Mouse (Mus musculus) heart, adult 2 months (tissue): ENCODE data around the gene Lce3f. TPM values are rescaled to one million over a fixed set of nuclear protein-coding genes. Genes with fewer than 3 reads are reported as not detected.
A peak's percentile ranks its signal among the peaks of the same experiment; 100 is the strongest.

Experiments used
- DNase-seq, 2 experiments: peaks; one replicate each; pipeline ENCODE4 v3.0.0; 2021
- H3K27ac ChIP-seq: fragments of 200-600 bp; 2 replicates; pipeline ENCODE4 v1.8.1; 2022
- H3K27me3 ChIP-seq: fragments of 200-500 bp; 2 replicates; pipeline ENCODE4 v1.6.1; 2012; ENCODE audit warnings: mild to moderate bottlenecking, low read length, inconsistent platforms, mixed read lengths; ENCODE audit not compliant: control insufficient read depth, insufficient read depth
- H3K36me3 ChIP-seq: fragments of 200-500 bp; 2 replicates; pipeline ENCODE4 v1.6.1; 2012; ENCODE audit warnings: low read length, inconsistent platforms; ENCODE audit not compliant: control insufficient read depth, insufficient read depth
- H3K4me1 ChIP-seq: fragments of 200-500 bp; 2 replicates; pipeline ENCODE4 v1.6.1; 2011; ENCODE audit warnings: low read length; ENCODE audit not compliant: control insufficient read depth, insufficient read depth
- H3K4me3 ChIP-seq: fragments of 200-600 bp; 2 replicates; pipeline ENCODE4 v1.8.1; 2022
- H3K79me2 ChIP-seq: fragments of 200-500 bp; replicated peaks from 2 replicates; pipeline ENCODE4 v1.6.1; 2012; ENCODE audit warnings: mild to moderate bottlenecking, inconsistent platforms, low read length, moderate library complexity, mixed read lengths; ENCODE audit not compliant: control insufficient read depth, insufficient read depth
- H3K9ac ChIP-seq: fragments of 200-500 bp; 2 replicates; pipeline ENCODE4 v1.6.1; 2012; ENCODE audit warnings: low read depth, mild to moderate bottlenecking, control low read depth, inconsistent platforms, low read length, mixed read lengths
- CTCF ChIP-seq: fragments of 200-600 bp; IDR thresholded peaks from 2 replicates; pipeline ENCODE4 v1.8.1; 2022; ENCODE audit warnings: antibody characterized with exemption, mild to moderate bottlenecking, moderate library complexity
- EP300 ChIP-seq: fragments of 200-500 bp; IDR thresholded peaks from 2 replicates; pipeline ENCODE4 v1.6.1; 2011; ENCODE audit warnings: low read depth, low read length, control low read depth; ENCODE audit not compliant: insufficient read depth
- POLR2A ChIP-seq: fragments of 200-500 bp; IDR thresholded peaks from 2 replicates; pipeline ENCODE4 v1.6.1; 2011; ENCODE audit warnings: mild to moderate bottlenecking, low read depth, low read length, control low read depth; ENCODE audit not compliant: insufficient read depth
- WGBS: fragments of 180-500 bp; shearing (Covaris S2); methylation state at CpG from one replicate; pipeline ENCODE4 v1.1.7; 2018; 5-methylcytosine and 5-hydroxymethylcytosine counted together
- intact Hi-C: fragments of 180-260 bp; cut with DNase I; formaldehyde crosslinking; loops from one replicate; pipeline ENCODE4 v1.15.1; 2025
- long read RNA-seq: library from polyadenylated mRNA; stranded (forward); transcript quantifications from one replicate; pipeline ENCODE4 v2.0.0, GENCODE M21; 2021
- polyA plus RNA-seq: library from polyadenylated mRNA; depleted of rRNA; stranded (reverse); fragments of >200 nt; gene quantifications from 2 replicates; pipeline ENCODE4 v1.2.3, GENCODE M21; 2012; rRNA removed
- total RNA-seq, 2 experiments: library from RNA; stranded (reverse); gene quantifications; 2 replicates each; pipeline ENCODE4 v1.2.3; 2021

The Lce3f gene
- not detected for total RNA-seq
- not detected in 2 replicates for polyA plus RNA-seq
- long read RNA-seq = 0 reads

GRCm38 (mm10) chr3:92991926-92992325, at the start of gene Lce3f:
Lce3f (plus strand) TSS chr3:92992226.
- intact Hi-C loops = no loop called here
- Histone ChIP-seq H3K79me2 (no peaks in the 10 kb centered on the region), H3K27ac (no peak within 1 kb of the TSS), H3K27me3 (no peaks in the 10 kb centered on the region), H3K36me3 (no peaks in the 10 kb centered on the region), H3K4me3 (no peak within 1 kb of the TSS), H3K9ac (no peak within 1 kb of the TSS), H3K4me1 (no peaks in the 10 kb centered on the region)
- no peak for TF ChIP-seq CTCF
- TF ChIP-seq EP300 = no peak
- TF ChIP-seq POLR2A = no peak
- DNase-seq = no peak

GRCm38 (mm10) chr3:92944186-92944585, 47.8 kb upstream of the Lce3f start, which contains the start of gene Lce3c:
Lce3c (plus strand) TSS chr3:92944486.
- intact Hi-C loops = no loop called here
- H3K27ac ChIP-seq = no peak within 1 kb of the TSS
- DNase-seq = no peak
- H3K4me3 ChIP-seq = no peak within 1 kb of the TSS
- H3K27me3 ChIP-seq = no peaks in the 10 kb centered on the region
- no peaks in the 10 kb centered on the region for H3K79me2 ChIP-seq
- TF ChIP-seq EP300 = no peak
- TF ChIP-seq CTCF = no peak
- no peak for TF ChIP-seq POLR2A
- H3K4me1 ChIP-seq = no peaks in the 10 kb centered on the region
- 81% methylated on average over 1 of the region's 1 CpGs for WGBS
- no peaks in the 10 kb centered on the region for H3K36me3 ChIP-seq
- no peak within 1 kb of the TSS for H3K9ac ChIP-seq

- 85% methylated on average over 1 of the region's 1 CpGs for WGBS
- TF ChIP-seq POLR2A (no peak), CTCF (no peak), EP300 (no peak)
- Histone ChIP-seq H3K27me3 (no peaks in the 10 kb centered on the region), H3K4me1 (no peaks in the 10 kb centered on the region), H3K27ac (no peak within 1 kb of the TSS), H3K79me2 (no peaks in the 10 kb centered on the region), H3K4me3 (no peak within 1 kb of the TSS), H3K9ac (no peak within 1 kb of the TSS), H3K36me3 (no peaks in the 10 kb centered on the region)
- intact Hi-C loops = no loop called here
- no peak for DNase-seq
These were observed 34.9 kb upstream of the Lce3f start, which contains the start of gene Lce3d for GRCm38 (mm10) chr3:92957090-92957489. Lce3d (plus strand) TSS chr3:92957390.

- H3K4me1 ChIP-seq = no peaks in the 10 kb centered on the region
- DNase-seq = no peak
- TF ChIP-seq EP300 (no peak), CTCF (no peak), POLR2A (no peak)
- intact Hi-C loops = no loop called here
- no peaks in the 10 kb centered on the region for H3K79me2 ChIP-seq
- no peak within 1 kb of the TSS for H3K27ac ChIP-seq
- no peaks in the 10 kb centered on the region for H3K27me3 ChIP-seq
- H3K4me3 ChIP-seq = no peak within 1 kb of the TSS
- WGBS = 80% methylated on average over 2 of the region's 2 CpGs
- no peak within 1 kb of the TSS for H3K9ac ChIP-seq
- no peaks in the 10 kb centered on the region for H3K36me3 ChIP-seq
These were observed 25.3 kb upstream of the Lce3f start, which contains the start of gene Lce3e for GRCm38 (mm10) chr3:92966761-92967160. Lce3e (plus strand) TSS chr3:92967061.

- Histone ChIP-seq H3K4me1 (no peaks in the 10 kb centered on the region), H3K27me3 (no peaks in the 10 kb centered on the region), H3K36me3 (no peaks in the 10 kb centered on the region), H3K9ac (no peak overlapping the region), H3K79me2 (no peaks in the 10 kb centered on the region), H3K27ac (no peak overlapping the region), H3K4me3 (no peak overlapping the region)
- intact Hi-C loops = no loop called here
- no peak for DNase-seq
- WGBS = 59% methylated on average over 2 of the region's 2 CpGs
- TF ChIP-seq EP300 (no peak), POLR2A (no peak), CTCF (no peak)
These were observed 13.5 kb upstream of the Lce3f start for GRCm38 (mm10) chr3:92978484-92978883.

GRCm38 (mm10) chr3:92998691-92999090, 6.7 kb downstream of the Lce3f start:
- no peaks in the 10 kb centered on the region for H3K4me1 ChIP-seq
- TF ChIP-seq EP300 = no peak
- TF ChIP-seq CTCF = peak; percentile 86
- no peak for TF ChIP-seq POLR2A
- H3K27me3 ChIP-seq = no peaks in the 10 kb centered on the region
- peak; percentile 18 to 42 for DNase-seq
- H3K79me2 ChIP-seq = no peaks in the 10 kb centered on the region
- intact Hi-C loops = no loop called here
- no peak overlapping the region for H3K9ac ChIP-seq
- no peak overlapping the region for H3K4me3 ChIP-seq
- H3K27ac ChIP-seq = no peak overlapping the region
- no peaks in the 10 kb centered on the region for H3K36me3 ChIP-seq
- 4% methylated on average over 7 of the region's 7 CpGs for WGBS
